Mouse (Mus musculus): ENCODE data around the gene Syt16. TPM values are rescaled to one million over a fixed set of nuclear protein-coding genes. Genes with fewer than 3 reads are reported as not detected.

Syt16 gene
- polyA plus RNA-seq, 1 experiment from 2014 or later = 0.12 TPM

GRCm38 (mm10) chr12:74105811-74106513 lies 108.5 kb downstream of the Syt16 start:
- Histone ChIP-seq H3K4me1 (ENCODE audit: control insufficient read depth, low read depth, low read length) (no peaks in the 10 kb centered on the region), H3K36me3 (ENCODE audit: control insufficient read depth, insufficient read depth) (no peaks in the 10 kb centered on the region), H3K4me2 (ENCODE audit: low read depth, low read length) (no peak overlapping the region), H3K9ac (ENCODE audit: low read depth, low read length) (no peak overlapping the region), H3K4me3 (ENCODE audit: low read depth, low read length) (no peak overlapping the region), H3K9me3 (replicated peaks; ENCODE audit: control insufficient read depth, low read length) (no peaks in the 10 kb centered on the region), H3K27me3 (ENCODE audit: control insufficient read depth, insufficient read depth, low read depth, low read length) (no peaks in the 10 kb centered on the region), H3K27ac (ENCODE audit: low read length) (no peak overlapping the region)
- 48% methylated on average over 6 of the region's 6 CpGs for WGBS (ENCODE audit: insufficient replicate concordance)
- ATAC-seq (ENCODE audit: low read depth) = no peak

GRCm38 (mm10) chr12:74108663-74109081 lies 111.2 kb downstream of the Syt16 start:
- H3K4me2 ChIP-seq (ENCODE audit: low read depth, low read length) = no peak overlapping the region
- no peak overlapping the region for H3K4me3 ChIP-seq (ENCODE audit: low read depth, low read length)
- ATAC-seq (ENCODE audit: low read depth) = no peak
- H3K36me3 ChIP-seq (ENCODE audit: control insufficient read depth, insufficient read depth) = no peaks in the 10 kb centered on the region
- WGBS (ENCODE audit: insufficient replicate concordance) = 53% methylated on average over 4 of the region's 4 CpGs
- no peaks in the 10 kb centered on the region for H3K9me3 ChIP-seq (replicated peaks; ENCODE audit: control insufficient read depth, low read length)
- H3K4me1 ChIP-seq (ENCODE audit: control insufficient read depth, low read depth, low read length) = no peaks in the 10 kb centered on the region
- no peak overlapping the region for H3K9ac ChIP-seq (ENCODE audit: low read depth, low read length)
- H3K27ac ChIP-seq (ENCODE audit: low read length) = no peak overlapping the region
- no peaks in the 10 kb centered on the region for H3K27me3 ChIP-seq (ENCODE audit: control insufficient read depth, insufficient read depth, low read depth, low read length)

GRCm38 (mm10) chr12:74109462-74110068 lies 112.1 kb downstream of the Syt16 start:
- H3K27ac ChIP-seq (ENCODE audit: low read length) = no peak overlapping the region
- H3K9ac ChIP-seq (ENCODE audit: low read depth, low read length) = no peak overlapping the region
- no peaks in the 10 kb centered on the region for H3K9me3 ChIP-seq (replicated peaks; ENCODE audit: control insufficient read depth, low read length)
- no peaks in the 10 kb centered on the region for H3K27me3 ChIP-seq (ENCODE audit: control insufficient read depth, insufficient read depth, low read depth, low read length)
- H3K36me3 ChIP-seq (ENCODE audit: control insufficient read depth, insufficient read depth) = no peaks in the 10 kb centered on the region
- WGBS (ENCODE audit: insufficient replicate concordance) = 75% methylated on average over 10 of the region's 10 CpGs
- H3K4me2 ChIP-seq (ENCODE audit: low read depth, low read length) = no peak overlapping the region
- H3K4me1 ChIP-seq (ENCODE audit: control insufficient read depth, low read depth, low read length) = no peaks in the 10 kb centered on the region
- H3K4me3 ChIP-seq (ENCODE audit: low read depth, low read length) = no peak overlapping the region
- ATAC-seq (ENCODE audit: low read depth) = no peak

DNA sequence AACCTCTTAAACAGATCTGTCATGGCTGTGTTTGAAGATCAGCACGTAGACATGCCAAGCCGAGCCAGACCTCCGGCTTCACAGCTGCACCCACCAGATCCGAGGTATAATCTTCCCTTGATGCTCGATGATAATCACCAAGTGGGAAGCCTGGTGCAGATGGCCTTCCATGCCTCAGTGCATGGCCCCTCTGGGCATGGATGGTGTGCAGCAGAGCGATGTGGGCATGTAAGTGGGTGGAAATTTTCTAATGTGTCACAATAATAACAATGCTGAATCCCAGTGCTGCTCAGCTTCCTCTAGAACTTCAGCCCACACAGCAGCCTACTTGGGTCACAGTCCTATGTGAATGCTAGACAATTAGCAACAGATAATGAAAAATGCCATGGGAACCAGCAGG lies 119.4 kb downstream of the Syt16 start:
- Histone ChIP-seq H3K4me2 (ENCODE audit: low read depth, low read length) (no peak overlapping the region), H3K4me3 (ENCODE audit: low read depth, low read length) (no peak overlapping the region)
- 72% methylated on average over 6 of the region's 6 CpGs for WGBS (ENCODE audit: insufficient replicate concordance)

DNA sequence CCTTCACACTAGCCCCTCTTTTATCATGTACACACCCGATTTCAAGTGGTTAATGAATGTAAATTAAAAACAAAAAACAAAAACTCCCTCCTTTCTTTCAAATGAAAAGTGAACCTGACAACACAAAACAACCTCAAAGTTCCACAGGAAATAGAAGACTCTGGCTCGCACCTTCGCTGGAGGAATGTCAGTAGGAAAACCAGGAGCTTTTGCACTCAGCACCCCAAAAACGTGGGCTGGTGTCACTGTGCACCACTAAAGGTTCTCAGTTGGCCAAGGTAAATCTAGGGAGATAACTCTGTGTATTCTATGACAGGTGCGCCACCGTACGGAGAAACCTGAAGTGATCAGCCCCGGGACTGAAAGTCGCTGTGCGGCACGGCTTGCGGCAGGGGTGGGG lies 128.3 kb downstream of the Syt16 start:
- Histone ChIP-seq H3K4me1 (ENCODE audit: control insufficient read depth, low read depth, low read length) (no peaks in the 10 kb centered on the region), H3K4me2 (ENCODE audit: low read depth, low read length) (no peak overlapping the region), H3K27me3 (ENCODE audit: control insufficient read depth, insufficient read depth, low read depth, low read length) (no peaks in the 10 kb centered on the region), H3K9me3 (replicated peaks; ENCODE audit: control insufficient read depth, low read length) (no peaks in the 10 kb centered on the region), H3K9ac (ENCODE audit: low read depth, low read length) (no peak overlapping the region), H3K4me3 (ENCODE audit: low read depth, low read length) (no peak overlapping the region), H3K27ac (ENCODE audit: low read length) (no peak overlapping the region), H3K36me3 (ENCODE audit: control insufficient read depth, insufficient read depth) (no peaks in the 10 kb centered on the region)
- ATAC-seq (ENCODE audit: low read depth) = 0 out of 2 replicates have a peak, but pooled peaks have one; percentile 7
- 66% methylated on average over 12 of the region's 12 CpGs for WGBS (ENCODE audit: insufficient replicate concordance)

More for the DNA sequence above, 119.4 kb downstream of the Syt16 start:
- ATAC-seq (ENCODE audit: low read depth) = no peak
- no peaks in the 10 kb centered on the region for H3K9me3 ChIP-seq (replicated peaks; ENCODE audit: control insufficient read depth, low read length)
- no peaks in the 10 kb centered on the region for H3K4me1 ChIP-seq (ENCODE audit: control insufficient read depth, low read depth, low read length)
- H3K27me3 ChIP-seq (ENCODE audit: control insufficient read depth, insufficient read depth, low read depth, low read length) = no peaks in the 10 kb centered on the region
- no peaks in the 10 kb centered on the region for H3K36me3 ChIP-seq (ENCODE audit: control insufficient read depth, insufficient read depth)
- no peak overlapping the region for H3K9ac ChIP-seq (ENCODE audit: low read depth, low read length)
- H3K27ac ChIP-seq (ENCODE audit: low read length) = no peak overlapping the region

DNA sequence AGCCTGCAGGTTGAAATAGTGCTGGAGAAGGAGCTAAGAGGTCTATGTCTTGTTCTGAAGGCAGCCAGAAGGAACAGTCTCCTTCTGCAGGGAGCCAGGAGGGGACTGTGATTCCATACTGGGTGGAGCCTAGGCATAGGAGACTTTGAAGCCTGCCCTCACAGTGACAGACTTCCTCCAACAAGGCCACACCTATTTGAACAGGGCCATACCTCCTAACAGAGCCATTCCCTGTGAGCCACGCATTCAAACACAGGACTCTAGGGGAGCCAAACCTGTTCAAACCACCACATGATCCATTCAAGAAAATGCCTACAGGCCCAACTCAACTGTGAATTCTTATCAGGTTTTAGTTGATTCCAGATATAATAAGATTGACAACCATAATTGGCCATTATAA lies 130.8 kb downstream of the Syt16 start:
- H3K36me3 ChIP-seq (ENCODE audit: control insufficient read depth, insufficient read depth) = no peaks in the 10 kb centered on the region
- no peak overlapping the region for H3K9ac ChIP-seq (ENCODE audit: low read depth, low read length)
- ATAC-seq (ENCODE audit: low read depth) = no peak
- H3K4me1 ChIP-seq (ENCODE audit: control insufficient read depth, low read depth, low read length) = no peaks in the 10 kb centered on the region
- H3K4me3 ChIP-seq (ENCODE audit: low read depth, low read length) = no peak overlapping the region
- 57% methylated on average over 1 of the region's 1 CpGs for WGBS (ENCODE audit: insufficient replicate concordance)
- H3K4me2 ChIP-seq (ENCODE audit: low read depth, low read length) = no peak overlapping the region
- no peaks in the 10 kb centered on the region for H3K27me3 ChIP-seq (ENCODE audit: control insufficient read depth, insufficient read depth, low read depth, low read length)
- no peaks in the 10 kb centered on the region for H3K9me3 ChIP-seq (replicated peaks; ENCODE audit: control insufficient read depth, low read length)
- H3K27ac ChIP-seq (ENCODE audit: low read length) = no peak overlapping the region

GRCm38 (mm10) chr12:74131790-74132189 lies 134.3 kb downstream of the Syt16 start:
- H3K27ac ChIP-seq (ENCODE audit: low read length) = no peak overlapping the region
- WGBS (ENCODE audit: insufficient replicate concordance) = 65% methylated on average over 2 of the region's 2 CpGs
- H3K9ac ChIP-seq (ENCODE audit: low read depth, low read length) = no peak overlapping the region
- H3K27me3 ChIP-seq (ENCODE audit: control insufficient read depth, insufficient read depth, low read depth, low read length) = no peaks in the 10 kb centered on the region
- H3K9me3 ChIP-seq (replicated peaks; ENCODE audit: control insufficient read depth, low read length) = no peaks in the 10 kb centered on the region
- no peak overlapping the region for H3K4me2 ChIP-seq (ENCODE audit: low read depth, low read length)
- no peak for ATAC-seq (ENCODE audit: low read depth)
- no peak overlapping the region for H3K4me3 ChIP-seq (ENCODE audit: low read depth, low read length)
- no peaks in the 10 kb centered on the region for H3K36me3 ChIP-seq (ENCODE audit: control insufficient read depth, insufficient read depth)
- H3K4me1 ChIP-seq (ENCODE audit: control insufficient read depth, low read depth, low read length) = no peaks in the 10 kb centered on the region

GRCm38 (mm10) chr12:74142147-74142546 lies 144.7 kb downstream of the Syt16 start:
- Histone ChIP-seq H3K27me3 (ENCODE audit: control insufficient read depth, insufficient read depth, low read depth, low read length) (no peaks in the 10 kb centered on the region), H3K9ac (ENCODE audit: low read depth, low read length) (no peak overlapping the region), H3K36me3 (ENCODE audit: control insufficient read depth, insufficient read depth) (no peaks in the 10 kb centered on the region), H3K9me3 (replicated peaks; ENCODE audit: control insufficient read depth, low read length) (no peaks in the 10 kb centered on the region), H3K4me2 (ENCODE audit: low read depth, low read length) (no peak overlapping the region), H3K4me1 (ENCODE audit: control insufficient read depth, low read depth, low read length) (no peaks in the 10 kb centered on the region), H3K4me3 (ENCODE audit: low read depth, low read length) (no peak overlapping the region), H3K27ac (ENCODE audit: low read length) (no peak overlapping the region)
- ATAC-seq (ENCODE audit: low read depth) = no peak
- 67% methylated on average over 7 of the region's 7 CpGs for WGBS (ENCODE audit: insufficient replicate concordance)

DNA sequence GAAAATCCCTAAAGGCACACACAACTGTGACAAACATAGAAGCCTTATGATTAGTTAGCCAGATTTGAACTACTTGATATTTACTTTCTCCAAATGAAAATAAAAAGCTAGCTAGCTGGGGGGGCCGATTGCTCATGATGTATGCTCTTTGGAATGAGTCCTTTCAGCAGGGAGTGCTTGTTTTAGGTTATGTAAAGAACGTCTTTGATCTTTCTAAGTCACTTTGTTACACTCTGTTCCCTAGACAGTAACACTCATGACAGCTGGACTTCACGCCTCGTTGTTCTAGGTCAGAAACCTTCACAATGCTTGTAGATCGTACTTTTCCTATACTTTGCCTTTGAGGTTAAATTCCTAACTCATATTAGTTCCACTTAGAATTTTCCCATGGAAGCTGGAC lies 146.9 kb downstream of the Syt16 start:
- Histone ChIP-seq H3K4me3 (ENCODE audit: low read depth, low read length) (no peak overlapping the region), H3K27me3 (ENCODE audit: control insufficient read depth, insufficient read depth, low read depth, low read length) (no peaks in the 10 kb centered on the region), H3K36me3 (ENCODE audit: control insufficient read depth, insufficient read depth) (no peaks in the 10 kb centered on the region), H3K9ac (ENCODE audit: low read depth, low read length) (no peak overlapping the region), H3K4me1 (ENCODE audit: control insufficient read depth, low read depth, low read length) (no peaks in the 10 kb centered on the region), H3K4me2 (ENCODE audit: low read depth, low read length) (no peak overlapping the region), H3K27ac (ENCODE audit: low read length) (no peak overlapping the region), H3K9me3 (replicated peaks; ENCODE audit: control insufficient read depth, low read length) (no peaks in the 10 kb centered on the region)
- WGBS (ENCODE audit: insufficient replicate concordance) = 56% methylated on average over 5 of the region's 5 CpGs
- no peak for ATAC-seq (ENCODE audit: low read depth)

All from liver, embryonic 16.5 days (tissue).